Mouse (Mus musculus) T-helper 17 cell (primary cell): Measurements from ENCODE around the gene Oscp1.

Source experiments
- in situ Hi-C, 2 experiments: fragments of 300-600 bp; cut with MboI, MseI; formaldehyde crosslinking; loops; 1 replicate in 1 of 2; 2 replicates in 1 of 2; pipeline ENCODE4 v1.15.1; 2025; ENCODE audit warnings: high pct_unique_total_duplicates in 2 of 2

The Oscp1 gene

GRCm38 (mm10) chr4:126109613-126110373 lies 51.4 kb downstream of the Oscp1 start:
- in situ Hi-C loops: no loop called here

GRCm38 (mm10) chr4:126110374-126111152 lies 52.2 kb downstream of the Oscp1 start:
- in situ Hi-C loops: no loop called here

GRCm38 (mm10) chr4:126111153-126111549 lies 52.8 kb downstream of the Oscp1 start:
- in situ Hi-C loops: no loop called here

GRCm38 (mm10) chr4:126113243-126113642 lies 54.9 kb downstream of the Oscp1 start:
- in situ Hi-C loops: no loop called here

DNA sequence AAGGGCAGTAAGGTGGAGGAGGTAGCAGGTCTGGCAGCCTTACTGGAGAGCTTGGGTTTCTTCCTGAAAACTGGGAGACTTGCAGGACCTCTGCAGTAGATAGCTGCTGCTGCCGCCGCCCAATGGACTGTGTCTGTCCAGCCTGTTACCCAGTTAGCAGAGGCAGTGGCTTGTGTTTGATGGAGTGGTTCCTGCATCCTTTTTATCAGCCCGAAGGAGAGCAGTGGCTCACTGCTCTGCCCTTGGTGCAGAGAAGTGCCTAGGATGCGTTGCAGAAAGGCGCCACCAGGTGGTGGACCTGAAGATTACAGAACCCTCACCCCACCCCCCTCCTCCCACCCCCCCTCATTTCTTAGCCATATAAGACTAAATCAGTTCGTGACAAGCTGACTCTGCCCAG lies 55.6 kb downstream of the Oscp1 start:
- in situ Hi-C loops: no loop called here

GRCm38 (mm10) chr4:126115411-126115810 lies 57.0 kb downstream of the Oscp1 start:
- in situ Hi-C loops: no loop called here

- in situ Hi-C loops: no loop called here
Observed at GRCm38 (mm10) chr4:126115871-126116521, 57.6 kb downstream of the Oscp1 start.

GRCm38 (mm10) chr4:126117116-126117515 lies 58.8 kb downstream of the Oscp1 start:
- in situ Hi-C loops: no loop called here

GRCm38 (mm10) chr4:126118651-126119050 lies 60.3 kb downstream of the Oscp1 start:
- in situ Hi-C loops: no loop called here

DNA sequence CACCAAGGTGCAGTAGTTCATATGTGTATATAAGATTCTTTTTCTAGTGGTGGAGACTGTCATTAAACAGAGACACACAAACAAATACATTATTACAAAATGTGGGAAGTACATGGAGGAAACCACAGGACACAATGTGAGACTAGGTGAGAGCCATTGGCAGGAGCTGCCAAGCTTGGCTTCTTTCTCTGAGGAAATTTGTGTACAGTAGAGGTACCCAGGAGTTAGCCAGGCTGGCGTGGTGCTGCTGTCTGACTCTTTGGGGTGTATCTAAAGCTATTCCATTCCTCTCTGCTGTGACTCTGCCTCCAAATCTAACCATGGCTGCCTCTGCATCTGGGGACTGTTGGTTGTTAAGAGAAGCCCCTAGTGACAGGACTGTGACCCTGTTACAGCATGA lies 60.7 kb downstream of the Oscp1 start:
- in situ Hi-C loops: no loop called here

GRCm38 (mm10) chr4:126120052-126120451 lies 61.7 kb downstream of the Oscp1 start:
- in situ Hi-C loops: no loop called here

DNA sequence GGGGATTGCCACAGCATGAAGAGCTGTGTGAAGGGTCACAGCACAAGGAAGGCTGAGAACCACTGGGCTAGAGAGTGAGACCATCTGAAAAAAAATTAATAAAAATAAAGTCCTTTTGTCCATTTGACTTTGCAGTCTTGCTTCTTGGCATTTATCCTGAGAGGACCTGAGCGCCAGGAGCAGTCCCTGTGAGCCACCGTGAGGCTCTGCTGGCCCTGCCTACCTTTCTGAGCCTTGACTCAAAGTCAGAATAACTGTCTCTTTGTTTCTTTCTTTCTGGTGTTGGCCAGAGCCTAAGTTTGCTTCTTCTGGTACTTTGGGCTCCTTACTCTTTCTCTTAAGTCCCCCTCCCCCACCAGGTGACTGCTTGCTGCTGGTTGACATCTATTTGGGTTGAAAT lies 62.1 kb downstream of the Oscp1 start:
- in situ Hi-C loops: no loop called here

DNA sequence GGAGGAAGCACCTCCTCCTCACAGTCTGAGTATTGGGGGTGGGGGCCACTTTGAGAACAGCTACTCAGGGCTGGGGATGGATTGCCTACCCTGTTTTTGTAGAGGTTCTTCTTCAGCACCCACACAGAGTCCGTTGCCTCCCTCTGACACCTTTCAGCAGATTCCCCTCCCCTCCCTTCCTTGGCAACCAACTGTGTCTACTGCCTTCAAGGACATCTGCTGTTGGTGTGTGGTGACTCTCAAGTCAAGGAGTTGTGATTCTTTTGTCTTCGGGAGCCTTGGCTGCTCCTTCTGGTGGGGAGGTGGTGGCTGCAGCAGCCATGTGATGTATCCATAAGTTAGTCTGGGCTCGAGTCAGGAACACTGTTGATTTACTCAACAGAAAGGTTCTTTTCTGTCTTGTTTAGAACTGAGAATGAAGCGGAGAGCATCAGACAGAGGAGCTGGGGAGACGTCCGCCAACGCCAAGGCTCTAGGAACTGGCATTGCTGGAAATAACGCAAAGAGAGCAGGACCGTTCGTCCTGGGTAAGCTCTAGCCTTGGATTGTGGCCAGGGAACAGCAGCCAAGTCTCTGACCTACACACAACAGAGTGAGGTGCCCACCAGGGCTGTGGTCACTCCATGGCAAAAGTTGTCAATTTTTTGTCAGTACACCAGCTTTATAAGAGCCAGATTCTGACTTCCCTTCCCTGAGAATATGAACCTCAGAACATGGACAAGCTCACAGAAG lies 65.1 kb downstream of the Oscp1 start:
- in situ Hi-C loops: no loop called here

DNA sequence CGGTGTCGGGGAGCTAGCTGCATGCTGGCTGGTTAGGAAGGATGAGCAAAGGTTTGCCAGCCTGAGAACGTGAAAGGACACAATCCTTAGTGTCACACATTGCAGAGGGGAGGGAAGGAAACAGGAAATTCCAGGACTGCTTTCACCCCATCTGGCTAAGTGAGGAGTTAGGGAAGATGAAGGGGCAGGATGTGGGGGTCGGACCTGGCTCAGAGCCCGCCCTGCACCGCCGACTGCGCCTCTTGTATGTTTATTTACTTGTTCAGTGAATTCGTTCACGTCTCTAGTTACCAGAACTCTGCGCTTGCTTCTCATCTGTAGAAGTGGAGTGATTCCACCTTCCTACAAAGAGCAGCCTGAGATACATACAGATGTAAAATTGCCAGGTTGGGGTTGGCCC lies 72.1 kb downstream of the Oscp1 start:
- in situ Hi-C loops: no loop called here

DNA sequence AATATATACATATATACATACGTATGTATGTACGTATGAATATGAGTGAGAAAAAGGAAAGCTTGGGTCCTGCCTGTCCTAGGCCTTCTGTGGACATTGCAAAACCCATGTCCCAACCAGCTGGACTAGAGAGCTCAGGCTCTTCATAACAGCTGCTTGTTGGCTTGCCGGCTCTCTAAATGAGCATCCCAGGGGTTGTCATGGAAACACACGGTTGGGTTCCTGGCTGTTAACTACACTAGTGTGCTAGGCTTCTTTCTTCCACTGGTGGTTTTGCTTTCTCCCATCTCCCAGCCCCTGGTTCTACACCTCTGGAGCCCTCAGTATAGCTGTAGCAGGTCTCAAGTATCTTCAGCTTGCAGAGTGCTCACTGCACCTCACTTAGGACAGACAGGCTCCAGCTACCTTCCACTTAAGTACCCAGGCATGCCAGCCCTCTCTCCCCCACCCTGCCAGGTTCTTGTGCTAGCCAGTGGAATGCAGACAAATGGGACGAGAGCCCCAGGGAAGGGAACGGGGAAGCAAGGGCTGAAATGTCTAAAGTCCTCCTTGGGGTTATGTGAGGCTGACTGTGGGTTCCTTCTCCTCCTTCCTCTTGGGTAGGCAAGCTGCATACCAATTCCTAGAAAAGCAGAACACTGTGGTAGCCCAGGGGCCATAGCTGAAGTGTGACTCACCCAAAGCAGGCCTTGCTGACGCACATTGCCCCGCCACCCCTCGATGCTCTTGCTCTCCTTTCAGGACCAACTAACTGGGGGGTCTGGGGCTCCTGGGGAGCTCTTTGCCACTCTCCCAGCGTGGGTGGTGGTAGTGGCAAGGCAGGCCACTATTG lies 73.1 kb downstream of the Oscp1 start:
- in situ Hi-C loops: no loop called here

- in situ Hi-C loops: no loop called here
Observed at GRCm38 (mm10) chr4:126132636-126133264, 74.4 kb downstream of the Oscp1 start.

DNA sequence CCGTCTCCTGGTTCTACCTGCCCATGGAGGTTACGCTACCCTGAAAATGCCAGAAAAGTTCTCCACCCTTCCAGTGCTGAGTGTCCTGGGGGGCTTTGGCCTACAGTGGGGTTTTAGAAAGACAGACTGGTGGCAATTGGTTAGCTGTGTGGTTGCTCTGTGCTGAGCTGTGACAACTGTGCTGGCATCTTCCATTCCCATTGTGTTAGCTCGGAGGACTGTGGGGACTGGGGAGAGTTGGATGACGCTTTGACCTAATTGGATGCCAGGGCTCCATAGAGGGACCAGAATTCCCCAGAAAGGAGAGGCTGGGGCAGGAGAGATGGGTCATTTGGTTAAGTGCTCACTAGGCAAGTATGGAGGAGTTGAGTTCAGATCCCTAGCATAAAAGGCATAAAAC lies 75.9 kb downstream of the Oscp1 start:
- in situ Hi-C loops: no loop called here

DNA sequence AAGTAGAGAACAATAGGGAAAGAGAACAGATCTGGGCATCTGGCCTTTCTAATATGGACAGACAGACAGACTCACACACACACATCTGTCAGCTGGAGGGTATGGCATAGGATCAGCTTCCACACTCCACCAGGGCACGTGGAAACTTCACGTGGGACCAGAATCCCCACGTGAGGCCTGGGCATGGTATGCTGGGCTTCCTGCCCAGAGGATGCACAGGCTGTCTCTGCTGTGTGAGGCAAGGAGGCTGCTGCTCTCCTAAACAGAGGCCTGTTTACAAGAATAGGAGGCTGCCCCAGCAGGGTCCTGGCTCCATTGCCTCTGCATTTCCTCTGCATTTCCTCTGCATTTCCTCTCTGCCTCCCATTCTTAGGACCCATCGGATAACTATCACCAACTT lies 76.3 kb downstream of the Oscp1 start:
- in situ Hi-C loops: no loop called here

GRCm38 (mm10) chr4:126137773-126138172 lies 79.4 kb downstream of the Oscp1 start:
- in situ Hi-C loops: no loop called here

DNA sequence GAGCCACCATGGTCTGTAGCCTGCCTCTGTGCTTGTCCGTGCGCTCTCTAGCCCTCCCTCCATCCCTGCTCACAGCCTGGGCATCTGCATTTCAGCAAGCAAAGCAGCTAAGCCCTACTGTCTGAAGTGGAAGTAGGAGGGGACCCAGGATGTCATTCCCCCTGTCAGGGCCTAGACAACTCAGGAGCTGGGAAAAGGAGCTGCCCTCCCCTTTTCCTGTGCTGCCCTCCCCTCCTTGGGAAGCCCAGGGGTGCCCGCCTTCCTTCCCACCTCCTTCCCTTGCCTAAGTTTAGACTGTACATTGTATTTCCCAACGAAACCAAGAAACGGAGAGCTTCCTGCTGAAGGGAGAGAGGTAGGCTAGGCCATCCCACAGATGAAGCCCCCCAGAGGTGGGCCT lies 82.7 kb downstream of the Oscp1 start:
- in situ Hi-C loops: no loop called here
